Mouse (Mus musculus): ENCODE results near the gene Fam167b.

- TF ChIP-seq CTCF (IDR thresholded peaks at IDR 0.05; ENCODE audit: control insufficient read depth, insufficient read depth, low read length) (no peak), POLR2A (IDR thresholded peaks at IDR 0.05; ENCODE audit: borderline replicate concordance, control insufficient read depth, low read depth, low read length) (no peak)
These were observed 661 bp downstream of the Fam167b start for GRCm38 (mm10) chr4:129577688-129578087.

All from bone marrow, adult 2 months (tissue).